Mouse (Mus musculus) thymus, adult 18-20 months (tissue): ENCODE measurements at regions not wholly inside any gene's neighbourhood (a gene's known extent, or its start where the extent isn't known, plus 50 kb on each side); places are given as distances from the start of the nearest gene placed in this dataset.

ENCODE experiments used
- DNase-seq, 2 experiments: peaks; one replicate each; pipeline ENCODE4 v3.0.0; 2022; ENCODE audit warnings: mixed read lengths in 2 of 2

DNA sequence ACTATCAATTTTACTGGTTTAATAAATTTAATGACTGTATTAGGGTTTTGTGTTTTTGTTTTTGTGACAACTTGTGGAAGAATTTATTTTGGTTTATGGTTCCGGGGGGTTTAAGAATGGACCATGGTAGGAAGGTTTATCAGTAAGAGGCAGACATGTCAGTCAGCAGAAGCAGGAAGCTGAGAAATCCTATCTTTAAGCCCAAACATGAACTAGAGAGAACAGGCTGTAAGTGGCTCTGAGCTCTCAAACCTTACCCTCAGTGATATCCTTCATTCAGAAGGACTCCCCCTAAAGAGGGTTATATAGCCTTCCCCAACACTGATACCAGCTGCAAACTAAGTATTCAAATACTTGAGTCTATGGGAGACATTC is 170.8 kb downstream of the Btg1 start:
- no peak for DNase-seq

- DNase-seq, result no peak
Observed at GRCm38 (mm10) chr10:96788352-96789016, 171.7 kb downstream of the Btg1 start.

GRCm38 (mm10) chr10:96797116-96797515 is 180.3 kb downstream of the Btg1 start:
- no peak for DNase-seq

DNA sequence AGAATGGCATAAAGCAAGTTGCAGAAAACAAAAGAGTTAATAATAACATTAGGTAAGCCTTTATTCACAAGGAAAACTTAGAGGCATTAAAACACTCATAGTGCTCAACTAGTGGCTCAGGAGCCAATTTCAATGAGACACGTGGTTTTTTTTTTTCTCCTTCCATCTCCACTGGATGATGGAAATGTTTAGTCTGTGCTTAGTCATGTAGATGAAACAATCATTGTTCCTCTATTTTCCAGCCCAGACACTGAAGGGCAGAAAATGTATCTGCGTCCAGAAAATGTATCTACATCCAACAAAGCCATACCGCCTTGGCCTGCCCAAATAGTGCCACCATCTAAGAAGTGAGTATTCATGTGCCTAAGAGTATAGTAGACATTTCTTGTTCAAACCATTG is 184.0 kb downstream of the Btg1 start:
- DNase-seq, result no peak

DNA sequence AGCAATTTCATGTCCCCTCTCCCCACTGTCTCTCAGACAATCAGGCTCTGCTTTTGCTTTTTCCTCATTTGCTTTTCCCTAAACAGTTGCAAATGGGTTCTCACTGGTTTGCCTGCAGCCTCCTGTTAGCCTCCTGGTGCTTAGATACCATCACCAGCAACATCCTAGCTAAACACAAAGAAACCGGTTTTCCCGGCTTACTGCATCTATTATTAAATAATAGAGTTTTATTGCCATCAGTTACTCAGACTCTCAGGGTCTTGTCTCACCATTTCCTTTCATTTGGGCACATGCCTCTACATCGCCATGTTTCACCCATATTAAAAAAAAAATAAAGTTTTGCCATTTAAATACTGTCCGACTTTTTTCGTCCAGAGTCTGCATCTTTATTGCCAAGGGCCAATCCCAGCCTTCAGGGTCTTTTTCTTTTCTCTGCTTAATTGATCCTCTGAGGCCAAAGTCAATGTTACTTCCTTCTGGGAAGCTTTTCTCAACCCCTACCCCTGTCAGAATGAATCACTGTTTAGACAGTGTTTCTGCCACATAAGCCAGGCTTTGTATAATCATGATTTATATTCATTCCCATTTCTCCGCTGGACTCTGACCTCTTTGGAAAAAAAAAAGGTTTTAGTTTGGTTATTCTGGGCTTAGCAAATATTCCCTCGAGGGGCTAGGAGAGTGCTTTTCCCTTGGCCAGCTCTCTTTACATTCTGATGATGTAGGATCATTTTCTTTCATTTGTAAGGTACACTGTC is 187.4 kb downstream of the Btg1 start:
- no peak for DNase-seq

GRCm38 (mm10) chr10:96806579-96806978 is 189.8 kb downstream of the Btg1 start:
- DNase-seq, result no peak

- no peak for DNase-seq
Observed at GRCm38 (mm10) chr10:96821852-96822251, 205.0 kb downstream of the Btg1 start.

GRCm38 (mm10) chr10:96822344-96823335 is 205.8 kb downstream of the Btg1 start:
- no peak for DNase-seq

DNA sequence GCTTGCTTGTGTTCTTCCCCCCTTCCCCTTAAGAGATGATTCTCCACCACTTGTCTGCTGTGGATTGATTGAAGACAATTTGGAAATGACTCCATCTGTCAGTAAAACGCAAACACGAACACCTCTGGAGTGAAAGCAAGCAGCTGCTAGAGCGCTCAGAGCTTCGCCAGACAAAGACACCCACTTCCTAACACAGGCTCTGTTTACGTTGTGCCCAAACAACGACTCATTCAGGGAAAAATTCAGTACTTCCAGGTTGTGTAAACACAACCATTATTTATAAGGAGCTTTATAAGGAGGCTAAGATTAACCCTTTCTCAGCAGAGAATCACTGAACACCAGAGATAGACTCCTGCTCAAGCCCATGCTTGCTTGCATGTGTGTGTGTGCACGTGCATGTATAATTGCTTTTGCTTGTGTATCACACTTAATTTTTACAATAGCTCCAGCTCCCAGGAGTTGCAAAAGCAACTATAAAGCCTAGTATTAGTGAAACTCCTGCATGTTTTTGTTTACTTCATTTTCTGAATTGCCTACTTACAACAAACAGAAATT is 209.5 kb downstream of the Btg1 start:
- DNase-seq, result no peak

DNA sequence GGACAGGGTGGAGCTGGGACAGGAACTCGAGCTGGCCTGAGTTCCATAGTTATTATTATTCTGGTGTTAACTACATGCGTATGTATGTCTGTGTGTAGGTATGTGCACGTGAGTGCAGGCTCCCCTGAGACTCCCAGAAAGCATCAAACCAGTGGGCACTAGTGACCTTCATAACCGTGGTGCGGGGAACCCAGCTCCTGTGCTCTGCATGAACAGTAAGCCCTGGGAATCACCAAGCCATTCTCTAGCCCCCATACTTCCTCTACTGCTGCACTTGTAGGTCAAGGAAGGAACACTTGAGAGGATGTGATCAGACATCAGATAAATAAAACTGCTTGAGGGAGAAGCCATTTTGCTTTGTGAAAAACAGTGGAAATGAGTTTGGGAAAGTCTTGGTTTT is 211.2 kb downstream of the Btg1 start:
- DNase-seq, result no peak

DNA sequence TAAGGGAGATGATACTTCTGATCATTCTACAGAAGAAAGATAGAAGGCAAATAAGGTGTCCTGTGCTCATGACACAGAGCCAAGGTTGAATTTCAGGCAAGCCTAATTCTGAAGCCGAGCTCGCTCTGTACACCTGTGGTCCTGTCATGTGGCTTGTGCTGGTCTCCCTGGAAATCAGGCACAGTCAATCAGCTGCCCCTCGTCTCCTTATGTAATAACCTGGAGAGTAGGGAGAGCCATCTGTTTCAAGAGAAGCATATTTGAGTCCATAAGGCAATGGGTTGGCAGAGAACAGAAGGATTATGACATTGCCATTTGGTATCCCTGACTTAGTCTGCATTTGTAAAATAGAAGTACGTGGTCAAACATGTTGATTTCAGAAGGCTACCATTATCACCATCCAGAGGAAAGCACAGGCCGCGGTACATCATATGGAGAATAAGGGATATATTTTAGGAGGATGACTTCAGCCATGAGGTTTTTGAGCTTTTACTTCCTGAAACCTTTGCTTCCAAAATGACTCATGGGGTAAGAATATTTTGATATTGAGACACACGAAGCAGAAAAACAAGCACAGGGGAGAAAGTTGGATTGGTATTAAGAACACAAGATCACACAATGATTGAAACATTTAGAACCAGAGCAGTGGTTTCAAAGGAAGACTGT is 211.9 kb downstream of the Btg1 start:
- no peak for DNase-seq

DNA sequence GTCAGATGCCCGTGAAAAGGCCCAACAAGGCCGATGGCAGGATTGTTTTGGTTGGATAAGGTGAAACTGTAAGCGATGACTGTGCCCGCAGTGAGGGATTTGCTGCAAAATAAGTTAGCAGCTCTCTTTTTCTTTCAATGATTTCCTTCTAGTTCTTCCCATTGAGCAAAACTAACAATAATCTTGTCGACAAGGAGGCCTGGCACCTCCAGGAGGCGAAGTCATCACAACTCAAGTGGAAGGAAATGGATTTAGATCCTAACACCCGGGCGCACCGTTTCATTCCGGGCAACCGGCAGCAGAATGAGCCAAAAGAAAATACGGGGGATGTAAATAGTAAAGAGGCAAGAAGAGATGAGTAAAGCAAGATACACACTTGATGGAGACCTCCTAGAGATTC is 214.3 kb downstream of the Btg1 start:
- no peak for DNase-seq

- DNase-seq, result no peak
Observed at GRCm38 (mm10) chr10:96837230-96837629, 220.4 kb downstream of the Btg1 start.

DNA sequence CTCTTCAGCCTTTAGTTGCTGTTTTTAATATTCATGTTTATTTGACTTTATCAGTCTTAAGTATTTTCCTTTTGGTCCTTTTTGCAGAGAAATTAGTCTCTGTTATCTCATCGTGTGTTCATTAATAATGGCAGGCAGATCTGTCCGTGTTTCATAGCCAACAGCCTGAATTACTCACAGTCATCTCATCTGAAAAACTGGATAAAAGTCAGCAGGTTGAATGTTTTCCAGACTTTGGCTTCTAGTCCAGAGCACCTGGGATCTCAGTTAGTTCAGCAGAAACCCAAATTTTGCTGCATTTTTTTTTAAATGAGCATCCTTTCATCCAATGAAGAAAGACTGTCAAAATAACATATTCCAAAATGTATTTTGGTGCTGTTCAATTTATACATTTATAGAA is 224.3 kb downstream of the Btg1 start:
- no peak for DNase-seq

DNA sequence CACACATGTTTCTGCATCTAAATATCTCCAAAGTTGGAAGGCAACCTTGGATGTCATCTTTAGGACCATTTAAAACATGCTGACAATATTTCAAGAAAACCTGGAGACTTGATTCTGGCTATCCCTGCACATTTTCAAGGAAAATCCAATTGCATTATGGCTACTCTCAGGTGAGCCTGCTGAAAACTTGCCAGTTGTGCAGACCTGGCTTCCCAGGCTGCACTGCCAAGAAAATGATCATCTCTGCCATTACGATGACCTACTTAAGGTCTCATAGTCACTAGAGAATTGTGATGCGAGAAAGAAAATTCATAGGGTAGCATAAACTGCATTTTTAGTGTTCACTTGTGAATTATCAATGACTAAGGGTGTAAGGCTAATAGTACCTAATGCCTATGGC is 225.2 kb downstream of the Btg1 start:
- no peak for DNase-seq

DNA sequence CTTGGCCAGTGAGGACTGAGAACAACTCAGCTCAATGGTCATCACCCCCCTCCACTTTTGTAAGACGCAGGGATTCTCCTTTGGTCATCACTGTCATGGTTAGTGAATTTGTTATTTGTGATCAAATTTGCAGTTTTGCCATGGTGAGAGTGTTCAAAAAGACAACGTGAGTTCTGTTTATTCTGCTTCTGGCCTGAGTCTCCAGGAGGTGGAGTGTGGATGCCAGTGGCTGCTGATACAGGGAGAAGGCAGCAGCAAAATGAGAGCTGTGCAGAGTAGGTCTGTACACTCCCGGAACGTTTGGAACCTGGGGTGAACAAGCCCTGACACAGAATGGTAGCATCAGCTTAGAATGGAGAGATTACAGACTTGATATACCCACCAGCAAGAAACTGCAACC is 229.1 kb downstream of the Btg1 start:
- no peak for DNase-seq

GRCm38 (mm10) chr10:96847028-96847427 is 230.2 kb downstream of the Btg1 start:
- DNase-seq, result no peak

- DNase-seq, result no peak
Observed at GRCm38 (mm10) chr10:96847433-96848165, 230.8 kb downstream of the Btg1 start.

GRCm38 (mm10) chr10:96848496-96848895 is 231.7 kb downstream of the Btg1 start:
- DNase-seq, result no peak

DNA sequence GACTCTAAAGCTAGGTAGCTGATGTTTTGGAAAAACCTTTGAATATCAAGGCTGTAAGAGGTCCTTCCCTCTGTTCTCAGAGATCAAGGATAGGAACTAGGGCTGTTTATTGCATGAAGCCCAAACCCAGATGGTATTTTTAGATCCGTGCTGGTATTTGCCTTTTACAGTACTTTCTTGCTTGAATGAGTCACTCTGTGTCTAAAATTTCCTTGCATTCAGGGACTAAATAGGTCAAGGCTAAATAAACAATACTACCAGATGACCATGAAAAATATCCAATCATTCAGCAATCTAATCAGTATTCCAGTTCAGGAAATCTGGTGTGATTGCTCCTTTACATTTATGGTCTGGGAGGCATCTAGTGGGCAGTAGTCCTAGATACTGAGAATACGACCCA is 243.6 kb downstream of the Btg1 start:
- DNase-seq, result no peak

GRCm38 (mm10) chr10:96863230-96863629 is 246.4 kb downstream of the Btg1 start:
- no peak for DNase-seq

DNA sequence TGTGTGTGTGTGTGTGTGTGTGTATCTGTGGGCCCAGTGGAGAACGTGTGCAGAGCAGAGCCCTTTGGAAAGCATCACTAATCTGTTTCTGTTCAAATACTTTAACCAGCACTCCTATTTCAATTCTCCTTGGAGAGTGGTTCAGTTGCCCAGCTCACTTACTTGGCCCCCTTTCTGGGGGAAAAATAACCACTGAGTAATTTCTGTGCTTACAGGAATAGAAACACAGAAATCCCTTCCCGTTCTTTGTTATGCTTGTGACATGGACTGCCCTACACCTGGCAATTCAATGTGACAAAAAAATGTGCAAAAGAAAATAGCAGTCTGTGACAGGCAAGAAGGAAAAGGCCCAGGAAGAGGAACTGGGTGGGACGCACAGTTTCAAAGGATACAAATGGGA is 249.7 kb downstream of the Btg1 start:
- DNase-seq, result no peak
